Mouse (Mus musculus) forebrain, embryonic 13.5 days (tissue): ENCODE results near the gene Zfp990. TPM values are rescaled to one million over a fixed set of nuclear protein-coding genes. Genes with fewer than 3 reads are reported as not detected.
A peak's percentile ranks its signal among the peaks of the same experiment; 100 is the strongest.
"Not testable (repeated sequence)": the region's sequence is repeated elsewhere in the genome, so short reads cannot be mapped to it uniquely, and the experiment has no call there.

Experiments
- ATAC-seq: fragments of 200-750 bp; cut with Nextera tagmentation; 2 replicates; pipeline ENCODE4 v1.8.0; 2017
- H3K27ac ChIP-seq: fragments of 300-500 bp; sonication (generic); 2 replicates; pipeline ENCODE4 v1.5.1; 2015; ENCODE audit warnings: inconsistent platforms, mild to moderate bottlenecking, moderate library complexity
- H3K27me3 ChIP-seq: fragments of 300-500 bp; sonication (generic); 2 replicates; pipeline ENCODE4 v1.6.1; 2015; ENCODE audit warnings: mild to moderate bottlenecking, inconsistent platforms
- H3K36me3 ChIP-seq: fragments of 300-500 bp; sonication (generic); 2 replicates; pipeline ENCODE4 v1.6.1; 2015; ENCODE audit warnings: mild to moderate bottlenecking, inconsistent platforms; ENCODE audit not compliant: poor library complexity, severe bottlenecking
- H3K4me1 ChIP-seq: fragments of 300-500 bp; sonication (generic); 2 replicates; pipeline ENCODE4 v1.6.1; 2015; ENCODE audit warnings: inconsistent platforms
- H3K4me2 ChIP-seq: fragments of 300-500 bp; sonication (generic); 2 replicates; pipeline ENCODE4 v1.6.1; 2015; ENCODE audit warnings: inconsistent platforms, mild to moderate bottlenecking, moderate library complexity
- H3K4me3 ChIP-seq: fragments of 300-500 bp; sonication (generic); 2 replicates; pipeline ENCODE4 v1.5.1; 2015; ENCODE audit warnings: mild to moderate bottlenecking, inconsistent platforms
- H3K9ac ChIP-seq: fragments of 300-500 bp; sonication (generic); 2 replicates; pipeline ENCODE4 v1.6.1; 2015; ENCODE audit warnings: mild to moderate bottlenecking, inconsistent platforms
- H3K9me3 ChIP-seq: fragments of 300-500 bp; sonication (generic); replicated peaks from 2 replicates; pipeline ENCODE4 v1.6.1; 2016; ENCODE audit warnings: inconsistent platforms
- WGBS: fragments of 180-500 bp; shearing (Covaris S2); methylation state at CpG from one replicate; pipeline ENCODE4 v1.1.7; 2015; 5-methylcytosine and 5-hydroxymethylcytosine counted together
- polyA plus RNA-seq: library from polyadenylated mRNA; unstranded; fragments of >200 nt; fragmentation: Nextera tagmentation; extraction: Ambion mirVana; gene quantifications from 2 replicates; pipeline ENCODE4 v1.2.1, GENCODE M21; 2015

Zfp990 gene
- polyA plus RNA-seq, result 0.05 TPM in 1 of 2 replicates, not detected in the other

GRCm38 (mm10) chr4:145510459-145510858, at the start of gene Zfp990:
Zfp990 (plus strand) TSS chr4:145510759.
- 87% methylated on average over 4 of the region's 4 CpGs for WGBS

GRCm38 (mm10) chr4:145463553-145464253, 46.9 kb upstream of the Zfp990 start:
- not testable (repeated sequence) for H3K36me3 ChIP-seq, H3K27ac ChIP-seq, H3K4me1 ChIP-seq, H3K27me3 ChIP-seq, H3K9ac ChIP-seq
- Histone ChIP-seq H3K9me3 (peaks cover 14% of the 10 kb centered on the region), H3K4me2 (peak overlapping the region; percentile 48), H3K4me3 (peak overlapping the region; percentile 28)
- ATAC-seq, result peak; percentile 13; the same call in 1 of the 2 replicates
- WGBS, result 17% methylated on average over 59 of the region's 68 CpGs

More at GRCm38 (mm10) chr4:145510459-145510858, at the start of gene Zfp990:
- not testable (repeated sequence) for H3K27ac ChIP-seq, H3K9ac ChIP-seq, ATAC-seq, H3K36me3 ChIP-seq, H3K9me3 ChIP-seq, H3K4me2 ChIP-seq, H3K27me3 ChIP-seq, H3K4me3 ChIP-seq, H3K4me1 ChIP-seq

GRCm38 (mm10) chr4:145478128-145478527, 32.4 kb upstream of the Zfp990 start:
- 80% methylated on average over 3 of the region's 3 CpGs for WGBS
- Histone ChIP-seq H3K4me2 (no peak overlapping the region), H3K27me3 (no peaks in the 10 kb centered on the region), H3K4me1 (no peaks in the 10 kb centered on the region), H3K36me3 (no peaks in the 10 kb centered on the region), H3K4me3 (no peak overlapping the region), H3K27ac (no peak overlapping the region), H3K9ac (no peak overlapping the region), H3K9me3 (peaks cover 46% of the 10 kb centered on the region)
- ATAC-seq, result no peak

- H3K36me3 ChIP-seq, H3K27me3 ChIP-seq, H3K4me1 ChIP-seq, H3K4me2 ChIP-seq, ATAC-seq, H3K4me3 ChIP-seq, H3K9ac ChIP-seq, H3K27ac ChIP-seq: not testable (repeated sequence)
- WGBS, result 85% methylated on average over 8 of the region's 8 CpGs
- peaks cover 67% of the 10 kb centered on the region for H3K9me3 ChIP-seq
These were observed 29.9 kb upstream of the Zfp990 start for GRCm38 (mm10) chr4:145480699-145481098.

- no peak for ATAC-seq
These were observed 21.2 kb upstream of the Zfp990 start for GRCm38 (mm10) chr4:145489396-145489795.

GRCm38 (mm10) chr4:145492132-145492531, 18.4 kb upstream of the Zfp990 start:
- no peaks in the 10 kb centered on the region for H3K4me1 ChIP-seq
- no peak overlapping the region for H3K9ac ChIP-seq
- no peaks in the 10 kb centered on the region for H3K9me3 ChIP-seq
- 86% methylated on average over 11 of the region's 11 CpGs for WGBS
- H3K4me3 ChIP-seq, result no peak overlapping the region
- ATAC-seq, result no peak
- no peaks in the 10 kb centered on the region for H3K27me3 ChIP-seq
- H3K36me3 ChIP-seq, result no peaks in the 10 kb centered on the region
- no peak overlapping the region for H3K4me2 ChIP-seq
- H3K27ac ChIP-seq, result no peak overlapping the region

More at GRCm38 (mm10) chr4:145489396-145489795, 21.2 kb upstream of the Zfp990 start:
- Histone ChIP-seq H3K9ac (no peak overlapping the region), H3K4me2 (no peak overlapping the region), H3K4me3 (no peak overlapping the region), H3K36me3 (no peaks in the 10 kb centered on the region), H3K27ac (no peak overlapping the region), H3K9me3 (peaks cover 25% of the 10 kb centered on the region), H3K4me1 (no peaks in the 10 kb centered on the region), H3K27me3 (no peaks in the 10 kb centered on the region)

- not testable (repeated sequence) for H3K27ac ChIP-seq, H3K4me2 ChIP-seq, H3K9ac ChIP-seq, H3K36me3 ChIP-seq, H3K4me1 ChIP-seq, H3K27me3 ChIP-seq, H3K4me3 ChIP-seq, ATAC-seq, H3K9me3 ChIP-seq
- WGBS, result 74% methylated on average over 2 of the region's 2 CpGs
These were observed 17.2 kb upstream of the Zfp990 start for GRCm38 (mm10) chr4:145493316-145493715.

GRCm38 (mm10) chr4:145514637-145515036, 4.1 kb downstream of the Zfp990 start:
- not testable (repeated sequence) for H3K9ac ChIP-seq, ATAC-seq, H3K27me3 ChIP-seq, H3K36me3 ChIP-seq, H3K27ac ChIP-seq, H3K9me3 ChIP-seq, H3K4me2 ChIP-seq, H3K4me3 ChIP-seq, H3K4me1 ChIP-seq
- WGBS, result 47% methylated on average over 2 of the region's 2 CpGs

- not testable (repeated sequence) for H3K4me2 ChIP-seq, H3K27ac ChIP-seq, ATAC-seq, H3K9me3 ChIP-seq, H3K4me3 ChIP-seq, H3K36me3 ChIP-seq, H3K4me1 ChIP-seq, H3K27me3 ChIP-seq, H3K9ac ChIP-seq
- 79% methylated on average over 4 of the region's 4 CpGs for WGBS
These were observed 5.4 kb downstream of the Zfp990 start for GRCm38 (mm10) chr4:145515776-145516565.

GRCm38 (mm10) chr4:145517391-145517790, 6.8 kb downstream of the Zfp990 start:
- not testable (repeated sequence) for H3K9ac ChIP-seq, H3K27me3 ChIP-seq, H3K4me3 ChIP-seq, H3K9me3 ChIP-seq, H3K4me1 ChIP-seq, H3K4me2 ChIP-seq, H3K36me3 ChIP-seq, ATAC-seq, H3K27ac ChIP-seq
- 79% methylated on average over 1 of the region's 1 CpGs for WGBS

GRCm38 (mm10) chr4:145543861-145544260, 33.3 kb downstream of the Zfp990 start:
- not testable (repeated sequence) for H3K9ac ChIP-seq, H3K36me3 ChIP-seq, H3K4me3 ChIP-seq, H3K4me1 ChIP-seq, H3K27me3 ChIP-seq, H3K27ac ChIP-seq, H3K4me2 ChIP-seq, ATAC-seq
- 81% methylated on average over 5 of the region's 5 CpGs for WGBS
- peaks cover 49% of the 10 kb centered on the region for H3K9me3 ChIP-seq

GRCm38 (mm10) chr4:145545106-145545505, 34.5 kb downstream of the Zfp990 start:
- H3K4me1 ChIP-seq, result not testable (repeated sequence)
- H3K9me3 ChIP-seq, result peaks cover 59% of the 10 kb centered on the region

More at GRCm38 (mm10) chr4:145545106-145545505, 34.5 kb downstream of the Zfp990 start:
- not testable (repeated sequence) for H3K9ac ChIP-seq, H3K27ac ChIP-seq, H3K27me3 ChIP-seq, H3K4me3 ChIP-seq, H3K4me2 ChIP-seq, ATAC-seq, H3K36me3 ChIP-seq
- WGBS, result 25% methylated on average over 2 of the region's 2 CpGs
